Mouse (Mus musculus) heart, postnatal 10 days (tissue): ENCODE data around the gene Nfkb1. TPM values are rescaled to one million over a fixed set of nuclear protein-coding genes. Genes with fewer than 3 reads are reported as not detected.

Experiments
- DNase-seq, 2 experiments: peaks; one replicate each; pipeline ENCODE4 v3.0.0; 2021
- intact Hi-C: fragments of 180-260 bp; cut with DNase I; formaldehyde crosslinking; loops from one replicate; pipeline ENCODE4 v1.15.1; 2025
- total RNA-seq, 2 experiments: library from RNA; stranded (reverse); gene quantifications; 2 replicates each; pipeline ENCODE4 v1.2.3; 2021

Gene Nfkb1
- total RNA-seq, 2 experiments from 2014 or later, result 49.5 to 52.2 TPM

GRCm38 (mm10) chr3:135674716-135675392, 16.5 kb downstream of the Nfkb1 start:
- intact Hi-C loops, result no loop called here
- DNase-seq, result peak; percentile 32 to 48

GRCm38 (mm10) chr3:135673695-135674094, 17.7 kb downstream of the Nfkb1 start:
- peak in 1 of 2 experiments; percentile 32 for DNase-seq
- intact Hi-C loops, result no loop called here

GRCm38 (mm10) chr3:135673041-135673440, 18.3 kb downstream of the Nfkb1 start:
- intact Hi-C loops, result no loop called here
- no peak for DNase-seq

- no peak for DNase-seq
- intact Hi-C loops, result no loop called here
Measured at GRCm38 (mm10) chr3:135672135-135672534, 19.2 kb downstream of the Nfkb1 start.

- intact Hi-C loops, result no loop called here
Measured at GRCm38 (mm10) chr3:135670869-135671268, 20.5 kb downstream of the Nfkb1 start.

GRCm38 (mm10) chr3:135667084-135667483, 24.3 kb downstream of the Nfkb1 start:
- intact Hi-C loops, result no loop called here

More at GRCm38 (mm10) chr3:135670869-135671268, 20.5 kb downstream of the Nfkb1 start:
- no peak for DNase-seq

GRCm38 (mm10) chr3:135665777-135666259, 25.5 kb downstream of the Nfkb1 start:
- intact Hi-C loops, result no loop called here
- no peak for DNase-seq

More at GRCm38 (mm10) chr3:135667084-135667483, 24.3 kb downstream of the Nfkb1 start:
- no peak for DNase-seq

GRCm38 (mm10) chr3:135662139-135662864, 29.0 kb downstream of the Nfkb1 start:
- intact Hi-C loops, result no loop called here
- no peak for DNase-seq

- DNase-seq, result no peak
Measured at GRCm38 (mm10) chr3:135661707-135662106, 29.6 kb downstream of the Nfkb1 start.

GRCm38 (mm10) chr3:135658540-135659097, 32.7 kb downstream of the Nfkb1 start:
- DNase-seq, result no peak
- intact Hi-C loops, result no loop called here

More at GRCm38 (mm10) chr3:135661707-135662106, 29.6 kb downstream of the Nfkb1 start:
- intact Hi-C loops, result no loop called here

GRCm38 (mm10) chr3:135656156-135656555, 35.2 kb downstream of the Nfkb1 start:
- intact Hi-C loops, result no loop called here
- no peak for DNase-seq

GRCm38 (mm10) chr3:135650773-135651555, 40.4 kb downstream of the Nfkb1 start:
- intact Hi-C loops, result no loop called here
- DNase-seq, result no peak

- no peak for DNase-seq
- intact Hi-C loops, result no loop called here
Measured at GRCm38 (mm10) chr3:135649809-135650208, 41.5 kb downstream of the Nfkb1 start.

- no peak for DNase-seq
- intact Hi-C loops, result no loop called here
Measured at GRCm38 (mm10) chr3:135648501-135648900, 42.8 kb downstream of the Nfkb1 start.

- intact Hi-C loops, result no loop called here
- no peak for DNase-seq
Measured at GRCm38 (mm10) chr3:135646622-135647021, 44.7 kb downstream of the Nfkb1 start.

GRCm38 (mm10) chr3:135644971-135645370, 46.4 kb downstream of the Nfkb1 start:
- no peak for DNase-seq
- intact Hi-C loops, result no loop called here

- DNase-seq, result peak in 1 of 2 experiments; percentile 40
- intact Hi-C loops, result no loop called here
Measured at GRCm38 (mm10) chr3:135641623-135641915, 49.8 kb downstream of the Nfkb1 start.

- intact Hi-C loops, result no loop called here
- peak; percentile 28 to 56 for DNase-seq
Measured at GRCm38 (mm10) chr3:135640856-135641622, 50.3 kb downstream of the Nfkb1 start.

GRCm38 (mm10) chr3:135640203-135640602, 51.1 kb downstream of the Nfkb1 start:
- intact Hi-C loops, result no loop called here
- DNase-seq, result no peak

- intact Hi-C loops, result no loop called here
Measured at GRCm38 (mm10) chr3:135637592-135637991, 53.8 kb downstream of the Nfkb1 start.

More at GRCm38 (mm10) chr3:135637592-135637991, 53.8 kb downstream of the Nfkb1 start:
- no peak for DNase-seq
